7 mouse cellular contexts compared by ENCODE assay signal in genomic region chr5:142841372-142842136, GRCm38 (mm10). TPM values are rescaled to one million over a fixed set of nuclear protein-coding genes. Genes with fewer than 3 reads are reported as not detected.
A peak's percentile ranks its signal among the peaks of the same experiment; 100 is the strongest.
DNase-seq lines count a peak whose midpoint lies in the region; ATAC-seq and TF ChIP-seq lines count a peak whose summit lies in the region.

No protein-coding gene starts in this region.

- H3K27me3 ChIP-seq in lung, embryonic 14.5 days (ENCODE audit: insufficient read depth, low read length), result no peaks in the 10 kb centered on the region
- H3K27me3 ChIP-seq in embryonic facial prominence, embryonic 15.5 days, result no peaks in the 10 kb centered on the region
- H3K27me3 ChIP-seq in stomach, embryonic 15.5 days (replicated peaks), result no peaks in the 10 kb centered on the region

- no peaks in the 10 kb centered on the region for H3K36me3 ChIP-seq in lung, embryonic 14.5 days (ENCODE audit: insufficient read depth)
- no peaks in the 10 kb centered on the region for H3K36me3 ChIP-seq in embryonic facial prominence, embryonic 15.5 days
- no peaks in the 10 kb centered on the region for H3K36me3 ChIP-seq in stomach, embryonic 15.5 days

- no peak overlapping the region for H3K4me2 ChIP-seq in lung, embryonic 14.5 days
- no peak overlapping the region for H3K4me2 ChIP-seq in embryonic facial prominence, embryonic 15.5 days (replicated peaks)
- no peak overlapping the region for H3K4me2 ChIP-seq in stomach, embryonic 15.5 days

- no peak for TF ChIP-seq POLR2A in lung, adult 2 months (IDR thresholded peaks at IDR 0.05; ENCODE audit: borderline replicate concordance, extremely low read depth, low read depth, low read length)

- no peaks in the 10 kb centered on the region for H3K4me1 ChIP-seq in lung, embryonic 14.5 days (ENCODE audit: insufficient read depth)
- no peaks in the 10 kb centered on the region for H3K4me1 ChIP-seq in lung, adult 2 months (ENCODE audit: control insufficient read depth, insufficient read depth, low read length)
- H3K4me1 ChIP-seq in embryonic facial prominence, embryonic 15.5 days, result peaks cover 16% of the 10 kb centered on the region; the same call in 1 of the 2 replicates
- H3K4me1 ChIP-seq in stomach, embryonic 15.5 days, result peaks cover 8% of the 10 kb centered on the region; the same call in 1 of the 2 replicates

- no peak overlapping the region for H3K27ac ChIP-seq in lung, embryonic 14.5 days (ENCODE audit: low read depth)
- H3K27ac ChIP-seq in embryonic facial prominence, embryonic 15.5 days (replicated peaks), result peak overlapping the region; percentile 58; the same call in 1 of the 2 replicates
- peak overlapping the region; percentile 55; the same call in 1 of the 2 replicates for H3K27ac ChIP-seq in stomach, embryonic 15.5 days

- peak; percentile 22; the same call in 1 of the 2 replicates for ATAC-seq in lung, embryonic 14.5 days (ENCODE audit: insufficient read depth)
- ATAC-seq in embryonic facial prominence, embryonic 15.5 days (ENCODE audit: insufficient number of reproducible peaks, low FRiP score, low TSS enrichment, low read depth), result no peak
- peak; percentile 40; the same call in 1 of the 2 replicates for ATAC-seq in stomach, embryonic 15.5 days (ENCODE audit: insufficient read depth, low FRiP score, low read depth)

- no peak for TF ChIP-seq CTCF in lung, embryonic 14.5 days (IDR thresholded peaks at IDR 0.05; ENCODE audit: low read depth)
- TF ChIP-seq CTCF in lung, adult 2 months (IDR thresholded peaks at IDR 0.05; ENCODE audit: insufficient read depth, low read length), result no peak

- WGBS in lung, embryonic 14.5 days, result 60% methylated on average over 8 of the region's 8 CpGs
- 60% methylated on average over 8 of the region's 8 CpGs for WGBS in lung, adult 2 months
- 58% methylated on average over 8 of the region's 8 CpGs for WGBS in embryonic facial prominence, embryonic 15.5 days
- WGBS in stomach, embryonic 15.5 days, result 55% methylated on average over 8 of the region's 8 CpGs

- DNase-seq in lung, embryonic 14.5 days, result peak; percentile 58
- DNase-seq in lung, adult 2 months, result no peak
- DNase-seq in heart, postnatal 4 days, result peak; percentile 35
- DNase-seq in gastrocnemius, postnatal 14 days, result no peak
- DNase-seq in right cerebral cortex, postnatal 10 days (ENCODE audit: low spot score in 2 of 2), result no peak

- no peaks in the 10 kb centered on the region for H3K9me3 ChIP-seq in lung, embryonic 14.5 days (ENCODE audit: low read depth, low read length)
- H3K9me3 ChIP-seq in embryonic facial prominence, embryonic 15.5 days (replicated peaks), result no peaks in the 10 kb centered on the region
- no peaks in the 10 kb centered on the region for H3K9me3 ChIP-seq in stomach, embryonic 15.5 days

- H3K4me3 ChIP-seq in lung, embryonic 14.5 days (ENCODE audit: low read depth, low read length), result no peak overlapping the region
- no peak overlapping the region for H3K4me3 ChIP-seq in lung, adult 2 months (replicated peaks; ENCODE audit: extremely low read depth, low read depth, low read length)
- H3K4me3 ChIP-seq in embryonic facial prominence, embryonic 15.5 days (replicated peaks), result no peak overlapping the region
- H3K4me3 ChIP-seq in stomach, embryonic 15.5 days (replicated peaks), result no peak overlapping the region

- H3K9ac ChIP-seq in lung, embryonic 14.5 days, result no peak overlapping the region
- no peak overlapping the region for H3K9ac ChIP-seq in embryonic facial prominence, embryonic 15.5 days
- H3K9ac ChIP-seq in stomach, embryonic 15.5 days, result no peak overlapping the region

- intact Hi-C loops in gastrocnemius, postnatal 14 days (cut with DNase I; ENCODE audit: low total_unique reads), result no loop called here

RNA-seq across cellular contexts. Expression of gene Tnrc18, which starts 24.1 kb away (rescaled TPM):
- polyA plus RNA-seq in lung, embryonic 14.5 days (2014; fragmentation: Nextera tagmentation; extraction: Ambion mirVana), result 38.4 and 40.4 TPM in 2 replicates
- polyA plus RNA-seq in lung, adult 2 months (2012; rRNA removed), result 60.1 and 87.1 TPM in 2 replicates
- 39.1 and 43.4 TPM in 2 replicates for polyA plus RNA-seq in embryonic facial prominence, embryonic 15.5 days (2015; fragmentation: Nextera tagmentation; extraction: Ambion mirVana)
- total RNA-seq in heart, postnatal 4 days (2021), result 100 to 1,000 TPM; 113 TPM
- polyA plus RNA-seq in stomach, embryonic 15.5 days (2015; fragmentation: Nextera tagmentation; extraction: Ambion mirVana), result 29.5 and 32.4 TPM in 2 replicates
- total RNA-seq in gastrocnemius, postnatal 14 days (2021), result 10 to 100 TPM; 36.2 to 37.1 TPM

RNA-seq across cellular contexts. Expression of gene Fbxl18, which starts 53.7 kb away (rescaled TPM):
- polyA plus RNA-seq in lung, embryonic 14.5 days (2014; fragmentation: Nextera tagmentation; extraction: Ambion mirVana), result 11.2 and 11.8 TPM in 2 replicates
- 21.3 and 22.5 TPM in 2 replicates for polyA plus RNA-seq in lung, adult 2 months (2012; rRNA removed)
- 11.7 and 14.7 TPM in 2 replicates for polyA plus RNA-seq in embryonic facial prominence, embryonic 15.5 days (2015; fragmentation: Nextera tagmentation; extraction: Ambion mirVana)
- 1 to 10 TPM; 9.4 to 9.5 TPM for total RNA-seq in heart, postnatal 4 days (2021)
- polyA plus RNA-seq in stomach, embryonic 15.5 days (2015; fragmentation: Nextera tagmentation; extraction: Ambion mirVana), result 12.3 and 12.6 TPM in 2 replicates
- total RNA-seq in gastrocnemius, postnatal 14 days (2021), result 1 to 10 TPM; 5.8 to 7.1 TPM

Comparison
In these comparisons a context has a peak if more than half of its experiments do, and no peak if none do; other contexts are left out.
1. DNase-seq: peak in lung, embryonic 14.5 days (single experiment) and heart, postnatal 4 days (single experiment); none in lung, adult 2 months (single experiment), gastrocnemius, postnatal 14 days (single experiment) and right cerebral cortex, postnatal 10 days (0 of 2).